Comparison of ENCODE assay signal across 11 mouse cellular contexts in the genomic region with DNA sequence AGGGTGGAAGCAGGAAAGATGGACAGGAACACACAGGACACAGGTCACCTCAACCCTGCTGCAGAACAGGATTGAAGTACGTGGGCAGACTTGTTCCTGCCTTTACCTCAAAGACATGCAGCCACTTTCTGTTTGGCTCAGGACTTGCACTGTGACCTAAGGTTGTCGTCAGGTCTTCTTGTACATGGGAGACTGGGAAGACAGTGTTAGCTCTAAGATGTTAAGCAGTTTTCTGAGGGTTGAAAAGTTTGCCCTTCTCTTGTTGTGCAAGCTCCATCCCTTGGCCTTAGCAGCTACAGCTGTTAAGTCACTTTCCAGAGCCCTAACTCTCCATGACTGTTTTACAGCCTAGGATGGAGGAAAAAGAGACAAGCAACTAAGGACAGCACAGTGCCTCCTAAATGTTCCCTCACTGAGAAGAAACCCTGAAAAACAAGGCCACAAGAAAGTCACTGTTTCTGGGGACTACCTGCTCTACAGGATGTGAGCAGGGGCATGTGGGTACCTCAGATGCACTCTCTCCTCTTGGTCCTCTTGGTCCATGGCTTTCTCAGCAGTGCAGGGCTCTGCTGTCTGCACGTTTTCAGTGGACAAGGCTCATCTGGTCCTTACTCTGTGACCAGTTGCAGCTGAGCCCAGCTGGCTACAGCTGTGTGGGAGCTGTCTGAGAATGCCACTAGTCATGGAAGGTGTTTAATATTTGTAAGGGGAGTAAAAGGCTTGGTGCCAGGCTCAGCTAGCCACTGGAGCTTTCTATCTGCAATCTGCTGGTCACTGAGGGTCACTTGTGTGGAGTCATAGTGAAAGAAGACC.
DNase-seq lines count a peak whose midpoint lies in the region; ATAC-seq lines count a peak whose summit lies in the region.
"Had no signal": no experiment of that assay in that cellular context is flagged by ENCODE, and none has a peak within 500 bp of the region (broad histone marks: within the 10 kb centered on the region; RNA-seq: fewer than 3 reads in every experiment).

No protein-coding gene starts in this region.

- no peak overlapping the region for H3K4me3 ChIP-seq in heart, embryonic 11.5 days (ENCODE audit: low read depth, low read length)
- H3K4me3 ChIP-seq in heart, embryonic 13.5 days: no peak overlapping the region
- H3K4me3 ChIP-seq in kidney, embryonic 14.5 days (ENCODE audit: low read length): no peak overlapping the region
- H3K4me3 ChIP-seq in forebrain, embryonic 16.5 days (replicated peaks; ENCODE audit: low read length): no peak overlapping the region
- no peak overlapping the region for H3K4me3 ChIP-seq in forebrain, embryonic 11.5 days (ENCODE audit: low read depth, low read length)
- H3K4me3 ChIP-seq: hindbrain, embryonic 10.5 days; liver, embryonic 13.5 days had no signal

- H3K36me3 ChIP-seq in heart, embryonic 11.5 days (ENCODE audit: control insufficient read depth, insufficient read depth, low read length): no peaks in the 10 kb centered on the region
- H3K36me3 ChIP-seq in heart, embryonic 13.5 days: no peaks in the 10 kb centered on the region
- no peaks in the 10 kb centered on the region for H3K36me3 ChIP-seq in kidney, embryonic 14.5 days (ENCODE audit: control insufficient read depth, insufficient read depth, low read length)
- H3K36me3 ChIP-seq in forebrain, embryonic 16.5 days (ENCODE audit: control insufficient read depth, insufficient read depth): no peaks in the 10 kb centered on the region
- no peaks in the 10 kb centered on the region for H3K36me3 ChIP-seq in forebrain, embryonic 11.5 days (ENCODE audit: control insufficient read depth, insufficient read depth, low read length)
- H3K36me3 ChIP-seq: hindbrain, embryonic 10.5 days; liver, embryonic 13.5 days had no signal

- DNase-seq in heart, adult 18-20 months: peak; percentile 73 to 78
- DNase-seq in lung, postnatal 25 days (ENCODE audit: low spot score): peak; percentile 43
- DNase-seq in Muller cell, postnatal 12 days (ENCODE audit: inconsistent ontology term): no peak
- DNase-seq in forebrain, embryonic 11.5 days (ENCODE audit: low spot score): no peak
- DNase-seq: cerebellum, adult 11 months; liver, embryonic 13.5 days had no signal

- H3K27ac ChIP-seq in heart, embryonic 11.5 days (ENCODE audit: low read depth, low read length): no peak overlapping the region
- H3K27ac ChIP-seq in heart, embryonic 13.5 days (replicated peaks): peak overlapping the region; percentile 5
- peak overlapping the region; percentile 69; the same call in 1 of the 2 replicates for H3K27ac ChIP-seq in kidney, embryonic 14.5 days (ENCODE audit: low read depth, low read length)
- no peak overlapping the region for H3K27ac ChIP-seq in forebrain, embryonic 16.5 days (ENCODE audit: low read length)
- H3K27ac ChIP-seq in forebrain, embryonic 11.5 days (ENCODE audit: low read depth, low read length): no peak overlapping the region
- H3K27ac ChIP-seq: hindbrain, embryonic 10.5 days; liver, embryonic 13.5 days had no signal

- H3K4me1 ChIP-seq in heart, embryonic 11.5 days (ENCODE audit: control insufficient read depth, insufficient read depth, low read length): 0 out of 2 replicates have a peak, but pooled peaks cover 8% of the 10 kb centered on the region
- H3K4me1 ChIP-seq in heart, embryonic 13.5 days: peaks cover 40% of the 10 kb centered on the region
- peaks cover 17% of the 10 kb centered on the region for H3K4me1 ChIP-seq in kidney, embryonic 14.5 days (ENCODE audit: control insufficient read depth, insufficient read depth, low read length)
- H3K4me1 ChIP-seq in forebrain, embryonic 16.5 days (replicated peaks; ENCODE audit: control insufficient read depth, insufficient read depth, low read length): no peaks in the 10 kb centered on the region
- no peaks in the 10 kb centered on the region for H3K4me1 ChIP-seq in forebrain, embryonic 11.5 days (replicated peaks; ENCODE audit: control insufficient read depth, insufficient read depth, low read length)
- H3K4me1 ChIP-seq: hindbrain, embryonic 10.5 days; liver, embryonic 13.5 days had no signal

- no peak overlapping the region for H3K4me2 ChIP-seq in heart, embryonic 11.5 days
- no peak overlapping the region for H3K4me2 ChIP-seq in heart, embryonic 13.5 days
- no peak overlapping the region for H3K4me2 ChIP-seq in kidney, embryonic 14.5 days (replicated peaks; ENCODE audit: low read depth, low read length)
- no peak overlapping the region for H3K4me2 ChIP-seq in forebrain, embryonic 16.5 days (ENCODE audit: low read length)
- no peak overlapping the region for H3K4me2 ChIP-seq in forebrain, embryonic 11.5 days (ENCODE audit: low read depth, low read length, severe bottlenecking)
- H3K4me2 ChIP-seq: liver, embryonic 13.5 days had no signal

- H3K27me3 ChIP-seq in heart, embryonic 11.5 days (ENCODE audit: control insufficient read depth, insufficient read depth, low read length): no peaks in the 10 kb centered on the region
- H3K27me3 ChIP-seq in heart, embryonic 13.5 days (replicated peaks): no peaks in the 10 kb centered on the region
- no peaks in the 10 kb centered on the region for H3K27me3 ChIP-seq in kidney, embryonic 14.5 days (ENCODE audit: control insufficient read depth, insufficient read depth, low read length)
- H3K27me3 ChIP-seq in forebrain, embryonic 16.5 days (replicated peaks; ENCODE audit: control insufficient read depth, insufficient read depth, low read length): no peaks in the 10 kb centered on the region
- no peaks in the 10 kb centered on the region for H3K27me3 ChIP-seq in forebrain, embryonic 11.5 days (ENCODE audit: control insufficient read depth, insufficient read depth, low read length)
- H3K27me3 ChIP-seq: liver, embryonic 13.5 days had no signal

- WGBS in heart, embryonic 11.5 days (ENCODE audit: insufficient replicate concordance): 51% methylated on average over 3 of the region's 3 CpGs
- 54% methylated on average over 3 of the region's 3 CpGs for WGBS in heart, embryonic 13.5 days
- WGBS in kidney, embryonic 14.5 days: 32% methylated on average over 3 of the region's 3 CpGs
- WGBS in forebrain, embryonic 16.5 days: 86% methylated on average over 3 of the region's 3 CpGs
- 74% methylated on average over 3 of the region's 3 CpGs for WGBS in forebrain, embryonic 11.5 days

- ATAC-seq in heart, embryonic 11.5 days (replicated peaks; ENCODE audit: insufficient number of reproducible peaks, low FRiP score, low TSS enrichment): no peak
- no peak for ATAC-seq in heart, embryonic 13.5 days (ENCODE audit: extremely low read depth, insufficient number of reproducible peaks, low FRiP score, low TSS enrichment)
- peak; percentile 78; the same call in 1 of the 2 replicates for ATAC-seq in kidney, embryonic 14.5 days (ENCODE audit: low FRiP score, low TSS enrichment)
- ATAC-seq in forebrain, embryonic 16.5 days: no peak
- ATAC-seq in forebrain, embryonic 11.5 days (replicated peaks; ENCODE audit: low FRiP score): no peak

- H3K9ac ChIP-seq in heart, embryonic 11.5 days (ENCODE audit: low read depth, low read length): no peak overlapping the region
- no peak overlapping the region for H3K9ac ChIP-seq in heart, embryonic 13.5 days
- H3K9ac ChIP-seq in kidney, embryonic 14.5 days (ENCODE audit: low read depth, low read length): 0 out of 2 replicates have a peak overlapping the region, but pooled peaks have one; percentile 23
- H3K9ac ChIP-seq in forebrain, embryonic 16.5 days (replicated peaks; ENCODE audit: low read depth, low read length): no peak overlapping the region
- H3K9ac ChIP-seq in forebrain, embryonic 11.5 days (ENCODE audit: low read length): no peak overlapping the region
- H3K9ac ChIP-seq: liver, embryonic 13.5 days had no signal

- H3K9me3 ChIP-seq in heart, embryonic 11.5 days (replicated peaks; ENCODE audit: control insufficient read depth, low read length): no peaks in the 10 kb centered on the region
- no peaks in the 10 kb centered on the region for H3K9me3 ChIP-seq in heart, embryonic 13.5 days
- H3K9me3 ChIP-seq in kidney, embryonic 14.5 days (ENCODE audit: control insufficient read depth, low read length): no peaks in the 10 kb centered on the region
- no peaks in the 10 kb centered on the region for H3K9me3 ChIP-seq in forebrain, embryonic 16.5 days (ENCODE audit: control insufficient read depth, low read length)
- H3K9me3 ChIP-seq in forebrain, embryonic 11.5 days (ENCODE audit: control insufficient read depth, low read length): no peaks in the 10 kb centered on the region
- H3K9me3 ChIP-seq: hindbrain, embryonic 10.5 days; liver, embryonic 13.5 days had no signal

Comparison
In these comparisons a context has a peak if more than half of its experiments do, and no peak if none do; other contexts are left out.
1. H3K27ac ChIP-seq: peak in heart, embryonic 13.5 days (single experiment) and kidney, embryonic 14.5 days (single experiment); none in heart, embryonic 11.5 days (single experiment), forebrain, embryonic 16.5 days (single experiment) and forebrain, embryonic 11.5 days (single experiment).
2. DNase-seq: peak in heart, adult 18-20 months (2 of 2) and lung, postnatal 25 days (single experiment); none in Muller cell, postnatal 12 days (single experiment) and forebrain, embryonic 11.5 days (single experiment).